Mouse (Mus musculus) neural tube, embryonic 12.5 days (tissue): ENCODE data around the gene Zfp951. TPM values are rescaled to one million over a fixed set of nuclear protein-coding genes. Genes with fewer than 3 reads are reported as not detected.
"Not testable (repeated sequence)": the region's sequence is repeated elsewhere in the genome, so short reads cannot be mapped to it uniquely, and the experiment has no call there.

Experiments
- ATAC-seq: fragments of 200-750 bp; cut with Nextera tagmentation; 2 replicates; pipeline ENCODE4 v1.8.0; 2017; ENCODE audit warnings: low read depth, mild to moderate bottlenecking, moderate TSS enrichment, moderate library complexity; ENCODE audit not compliant: low FRiP score
- H3K27ac ChIP-seq: fragments of 300-500 bp; sonication (generic); 2 replicates; pipeline ENCODE4 v1.5.1; 2016
- H3K27me3 ChIP-seq: fragments of 300-500 bp; sonication (generic); replicated peaks from 2 replicates; pipeline ENCODE4 v1.6.1; 2016; ENCODE audit warnings: mild to moderate bottlenecking
- H3K36me3 ChIP-seq: fragments of 300-500 bp; sonication (generic); 2 replicates; pipeline ENCODE4 v1.6.1; 2016; ENCODE audit warnings: mild to moderate bottlenecking
- H3K4me1 ChIP-seq: fragments of 300-500 bp; sonication (generic); 2 replicates; pipeline ENCODE4 v1.6.1; 2016
- H3K4me2 ChIP-seq: fragments of 300-500 bp; sonication (generic); replicated peaks from 2 replicates; pipeline ENCODE4 v1.6.1; 2016; ENCODE audit warnings: mild to moderate bottlenecking
- H3K4me3 ChIP-seq: fragments of 300-500 bp; sonication (generic); 2 replicates; pipeline ENCODE4 v1.5.1; 2016
- H3K9ac ChIP-seq: fragments of 300-500 bp; sonication (generic); 2 replicates; pipeline ENCODE4 v1.6.1; 2016; ENCODE audit warnings: mild to moderate bottlenecking
- H3K9me3 ChIP-seq: fragments of 300-500 bp; sonication (generic); 2 replicates; pipeline ENCODE4 v1.6.1; 2016; ENCODE audit warnings: mild to moderate bottlenecking
- WGBS: fragments of 180-500 bp; shearing (Covaris S2); methylation state at CpG from one replicate; pipeline ENCODE4 v1.1.7; 2016; 5-methylcytosine and 5-hydroxymethylcytosine counted together
- polyA plus RNA-seq: library from polyadenylated mRNA; unstranded; fragments of >200 nt; fragmentation: Nextera tagmentation; extraction: Ambion mirVana; gene quantifications from 2 replicates; pipeline ENCODE4 v1.2.1, GENCODE M21; 2016

Zfp951 gene
- 3.0 and 3.5 TPM in 2 replicates for polyA plus RNA-seq

GRCm38 (mm10) chr5:104859962-104860525 lies at the start of gene Zfp951:
Gene Zfp951, minus strand, starts transcription at chr5:104860070.
- Histone ChIP-seq H3K9me3 (peaks cover 10% of the 10 kb centered on the region; the same call in 1 of the 2 replicates), H3K4me3 (peak within 1 kb of the TSS; percentile 22; the same call in 1 of the 2 replicates)
- H3K4me2 ChIP-seq, H3K36me3 ChIP-seq, H3K27me3 ChIP-seq, H3K9ac ChIP-seq, H3K4me1 ChIP-seq, H3K27ac ChIP-seq: not testable (repeated sequence)
- peak; percentile 96 for ATAC-seq
- 38% methylated on average over 11 of the region's 12 CpGs for WGBS

GRCm38 (mm10) chr5:104906556-104906955 lies 46.7 kb upstream of the Zfp951 start:
- not testable (repeated sequence) for H3K4me3 ChIP-seq

GRCm38 (mm10) chr5:104859045-104859961 lies 567 bp downstream of the Zfp951 start:
- H3K9ac ChIP-seq, H3K36me3 ChIP-seq, H3K4me2 ChIP-seq, H3K27me3 ChIP-seq, H3K4me1 ChIP-seq, H3K27ac ChIP-seq: not testable (repeated sequence)
- Histone ChIP-seq H3K9me3 (peaks cover 10% of the 10 kb centered on the region; the same call in 1 of the 2 replicates), H3K4me3 (peak overlapping the region; percentile 22; the same call in 1 of the 2 replicates)
- peak; percentile 86 for ATAC-seq
- WGBS = 52% methylated on average over 10 of the region's 15 CpGs

More at GRCm38 (mm10) chr5:104906556-104906955, 46.7 kb upstream of the Zfp951 start:
- not testable (repeated sequence) for H3K9ac ChIP-seq, H3K4me2 ChIP-seq, H3K27ac ChIP-seq, H3K4me1 ChIP-seq, H3K9me3 ChIP-seq, H3K36me3 ChIP-seq, ATAC-seq, H3K27me3 ChIP-seq
- WGBS = 86% methylated on average over 5 of the region's 5 CpGs

- not testable (repeated sequence) for H3K27ac ChIP-seq, H3K27me3 ChIP-seq, H3K36me3 ChIP-seq, H3K9ac ChIP-seq, ATAC-seq, H3K4me3 ChIP-seq, H3K4me1 ChIP-seq, H3K4me2 ChIP-seq
- peaks cover 10% of the 10 kb centered on the region for H3K9me3 ChIP-seq
- WGBS = 86% methylated on average over 3 of the region's 3 CpGs
Measured at GRCm38 (mm10) chr5:104854546-104854945, 5.3 kb downstream of the Zfp951 start.

- ATAC-seq = no peak
- Histone ChIP-seq H3K27me3 (no peaks in the 10 kb centered on the region), H3K4me2 (no peak overlapping the region), H3K4me1 (no peaks in the 10 kb centered on the region), H3K36me3 (no peaks in the 10 kb centered on the region), H3K9me3 (peaks cover 22% of the 10 kb centered on the region), H3K27ac (no peak overlapping the region), H3K4me3 (no peak overlapping the region), H3K9ac (no peak overlapping the region)
Measured at GRCm38 (mm10) chr5:104833330-104833729, 26.5 kb downstream of the Zfp951 start.

GRCm38 (mm10) chr5:104829611-104830010 lies 30.3 kb downstream of the Zfp951 start:
- Histone ChIP-seq H3K4me3 (no peak overlapping the region), H3K27ac (no peak overlapping the region), H3K27me3 (no peaks in the 10 kb centered on the region), H3K9ac (no peak overlapping the region), H3K4me1 (no peaks in the 10 kb centered on the region), H3K4me2 (no peak overlapping the region), H3K36me3 (no peaks in the 10 kb centered on the region), H3K9me3 (peaks cover 42% of the 10 kb centered on the region)
- ATAC-seq = no peak
- WGBS = 79% methylated on average over 1 of the region's 1 CpGs

- ATAC-seq, H3K9ac ChIP-seq, H3K4me1 ChIP-seq, H3K27ac ChIP-seq, H3K4me3 ChIP-seq, H3K27me3 ChIP-seq, H3K36me3 ChIP-seq, H3K4me2 ChIP-seq: not testable (repeated sequence)
- H3K9me3 ChIP-seq = peaks cover 14% of the 10 kb centered on the region; the same call in 1 of the 2 replicates
- 83% methylated on average over 6 of the region's 6 CpGs for WGBS
Measured at GRCm38 (mm10) chr5:104770138-104770537, 89.7 kb downstream of the Zfp951 start.

Other genes with a start within 250 kb of the Zfp951 start
- 0.56 and 0.75 TPM in 2 replicates for gene Abcg3, start 122.6 kb upstream of the Zfp951 start, polyA plus RNA-seq